Mouse (Mus musculus): ENCODE data around the gene Cops3.

GRCm38 (mm10) chr11:59778874-59779223 is 60.8 kb downstream of the Cops3 start:
- no peak for TF ChIP-seq CTCF (IDR thresholded peaks at IDR 0.05; ENCODE audit: low read depth, low read length)
- no peak for TF ChIP-seq POLR2A (IDR thresholded peaks at IDR 0.05; ENCODE audit: extremely low read depth, insufficient read depth, low read length)
